Mouse (Mus musculus): ENCODE data around the gene Kdf1. TPM values are rescaled to one million over a fixed set of nuclear protein-coding genes. Genes with fewer than 3 reads are reported as not detected.

Kdf1 gene
- polyA plus RNA-seq, 1 experiment, result 0.01 TPM

DNA sequence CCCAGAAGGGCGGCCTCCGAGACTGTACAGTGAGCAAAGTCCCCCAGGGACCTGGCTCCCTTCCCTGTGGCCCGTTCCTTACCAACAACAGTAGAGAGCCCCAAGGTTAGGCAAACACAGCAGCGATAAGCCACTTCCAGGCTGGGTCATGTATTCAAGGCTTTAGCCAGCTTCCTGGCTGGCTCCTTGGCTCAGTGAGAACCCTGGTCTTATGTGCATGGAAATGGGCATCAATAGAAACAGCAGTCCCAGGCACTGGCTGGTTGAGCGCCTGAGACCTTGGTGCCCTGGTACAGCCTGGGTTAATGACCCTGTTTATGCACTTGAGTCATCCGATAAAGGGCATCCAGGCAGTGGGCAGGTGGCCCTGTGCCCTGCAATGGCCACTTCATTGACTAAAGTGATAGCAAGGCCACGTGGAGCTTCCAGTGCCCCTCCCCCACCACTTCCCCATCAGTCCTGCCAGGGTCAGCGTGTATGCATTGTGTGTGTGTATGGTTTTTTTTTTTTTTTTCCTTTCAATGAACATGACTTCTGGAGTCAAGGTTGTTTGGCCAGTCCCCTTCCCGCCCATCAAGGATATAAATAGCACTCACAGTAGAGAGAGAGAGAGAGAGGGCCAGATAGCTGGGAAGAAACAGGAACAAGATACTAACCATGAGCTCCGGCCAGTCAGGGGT lies 34.1 kb downstream of the Kdf1 start, which contains the start of gene Nr0b2:
TSS of gene Nr0b2 (plus strand) at position 609 of the 680 bp plus-strand sequence.
- no peak within 1 kb of the TSS for H3ac ChIP-seq (ENCODE audit: control insufficient read depth, insufficient read length)
- TF ChIP-seq POLR2A (IDR thresholded peaks at IDR 0.05; ENCODE audit: insufficient read length, low read depth) (no peak), POLR2AphosphoS2 (IDR thresholded peaks at IDR 0.05; ENCODE audit: insufficient read length, low read depth) (no peak), MYOG (IDR thresholded peaks at IDR 0.05; ENCODE audit: control insufficient read depth in 1 of 3, insufficient read depth in 1 of 3, insufficient read length in 2 of 3, low read depth in 2 of 3) (no peak), TCF12 (IDR thresholded peaks at IDR 0.05; ENCODE audit: insufficient read depth, poor library complexity, severe bottlenecking) (no peak), USF1 (IDR thresholded peaks at IDR 0.05; ENCODE audit: low read depth) (no peak), MYOD1 (IDR thresholded peaks at IDR 0.05; ENCODE audit: control insufficient read depth in 1 of 3, insufficient read length in 2 of 3, low read depth in 2 of 3) (no peak), E2F4 (IDR thresholded peaks at IDR 0.05; ENCODE audit: insufficient read depth) (no peak), CEBPB (IDR thresholded peaks at IDR 0.05; ENCODE audit: insufficient read depth, poor library complexity, severe bottlenecking) (no peak), REST (IDR thresholded peaks at IDR 0.05; ENCODE audit: insufficient read depth, insufficient read length) (no peak), SRF (IDR thresholded peaks at IDR 0.05; ENCODE audit: control insufficient read depth, insufficient read length, low read depth) (no peak), TCF3 (IDR thresholded peaks at IDR 0.05; ENCODE audit: insufficient read length, low read depth) (no peak), MAX (IDR thresholded peaks at IDR 0.05; ENCODE audit: low read depth) (no peak)
- no peak within 1 kb of the TSS for H3K4me3 ChIP-seq
- H3K27me3 ChIP-seq (ENCODE audit: control insufficient read depth, insufficient read depth, insufficient read length), result peaks cover 39% of the 10 kb centered on the region
- no peak within 1 kb of the TSS for H3K4me2 ChIP-seq (ENCODE audit: low read depth)
- no peaks in the 10 kb centered on the region for H3K79me2 ChIP-seq (ENCODE audit: control insufficient read depth, insufficient read depth)
- H3K36me3 ChIP-seq (ENCODE audit: control insufficient read depth, insufficient read depth), result no peaks in the 10 kb centered on the region

DNA sequence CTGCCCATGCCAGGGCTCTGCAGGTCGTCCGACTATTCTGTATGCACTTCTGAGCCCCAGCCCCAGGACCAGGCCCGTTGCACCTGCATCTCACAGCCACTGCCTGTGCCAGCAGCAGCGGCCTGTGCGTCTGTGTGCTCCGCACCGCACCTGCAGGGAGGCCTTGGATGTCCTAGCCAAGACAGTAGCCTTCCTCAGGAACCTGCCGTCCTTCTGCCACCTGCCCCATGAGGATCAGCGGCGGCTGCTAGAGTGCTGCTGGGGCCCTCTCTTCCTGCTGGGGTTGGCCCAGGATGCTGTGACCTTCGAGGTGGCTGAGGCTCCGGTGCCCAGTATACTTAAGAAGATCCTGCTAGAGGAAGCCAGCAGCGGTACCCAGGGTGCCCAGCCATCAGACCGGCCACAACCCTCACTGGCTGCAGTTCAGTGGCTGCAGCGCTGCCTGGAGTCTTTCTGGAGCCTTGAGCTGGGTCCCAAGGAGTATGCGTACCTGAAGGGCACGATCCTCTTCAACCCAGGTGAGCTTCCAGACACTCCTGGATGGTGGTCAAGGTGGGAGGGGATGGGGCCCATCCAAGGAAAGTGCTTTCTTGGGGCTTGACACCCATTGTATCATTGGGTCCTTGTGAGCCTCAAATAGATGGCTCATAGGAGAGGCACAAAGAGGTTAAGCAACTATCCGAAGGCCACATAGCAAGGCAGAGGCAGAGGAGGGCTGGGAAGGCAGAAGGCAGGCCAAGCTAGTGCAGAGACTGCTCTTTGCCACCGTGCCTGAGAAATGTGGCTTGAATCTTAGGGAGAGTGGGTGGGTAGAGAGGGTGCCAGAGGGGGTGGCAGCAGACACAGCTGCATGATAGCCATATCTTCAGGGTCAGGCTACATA lies 34.9 kb downstream of the Kdf1 start:
- Histone ChIP-seq H3K79me2 (ENCODE audit: control insufficient read depth, insufficient read depth) (no peaks in the 10 kb centered on the region), H3K27me3 (ENCODE audit: control insufficient read depth, insufficient read depth, insufficient read length) (peaks cover 39% of the 10 kb centered on the region), H3K4me2 (ENCODE audit: low read depth) (no peak overlapping the region), H3K36me3 (ENCODE audit: control insufficient read depth, insufficient read depth) (no peaks in the 10 kb centered on the region), H3ac (ENCODE audit: control insufficient read depth, insufficient read length) (no peak overlapping the region), H3K4me3 (no peak overlapping the region)
- TF ChIP-seq MYOG (IDR thresholded peaks at IDR 0.05; ENCODE audit: control insufficient read depth in 1 of 3, insufficient read depth in 1 of 3, insufficient read length in 2 of 3, low read depth in 2 of 3) (no peak), POLR2AphosphoS2 (IDR thresholded peaks at IDR 0.05; ENCODE audit: insufficient read length, low read depth) (no peak), USF1 (IDR thresholded peaks at IDR 0.05; ENCODE audit: low read depth) (no peak), POLR2A (IDR thresholded peaks at IDR 0.05; ENCODE audit: insufficient read length, low read depth) (no peak), CEBPB (IDR thresholded peaks at IDR 0.05; ENCODE audit: insufficient read depth, poor library complexity, severe bottlenecking) (no peak), MAX (IDR thresholded peaks at IDR 0.05; ENCODE audit: low read depth) (no peak), MYOD1 (IDR thresholded peaks at IDR 0.05; ENCODE audit: control insufficient read depth in 1 of 3, insufficient read length in 2 of 3, low read depth in 2 of 3) (no peak), TCF12 (IDR thresholded peaks at IDR 0.05; ENCODE audit: insufficient read depth, poor library complexity, severe bottlenecking) (no peak), REST (IDR thresholded peaks at IDR 0.05; ENCODE audit: insufficient read depth, insufficient read length) (no peak), TCF3 (IDR thresholded peaks at IDR 0.05; ENCODE audit: insufficient read length, low read depth) (no peak), E2F4 (IDR thresholded peaks at IDR 0.05; ENCODE audit: insufficient read depth) (no peak), SRF (IDR thresholded peaks at IDR 0.05; ENCODE audit: control insufficient read depth, insufficient read length, low read depth) (no peak)

DNA sequence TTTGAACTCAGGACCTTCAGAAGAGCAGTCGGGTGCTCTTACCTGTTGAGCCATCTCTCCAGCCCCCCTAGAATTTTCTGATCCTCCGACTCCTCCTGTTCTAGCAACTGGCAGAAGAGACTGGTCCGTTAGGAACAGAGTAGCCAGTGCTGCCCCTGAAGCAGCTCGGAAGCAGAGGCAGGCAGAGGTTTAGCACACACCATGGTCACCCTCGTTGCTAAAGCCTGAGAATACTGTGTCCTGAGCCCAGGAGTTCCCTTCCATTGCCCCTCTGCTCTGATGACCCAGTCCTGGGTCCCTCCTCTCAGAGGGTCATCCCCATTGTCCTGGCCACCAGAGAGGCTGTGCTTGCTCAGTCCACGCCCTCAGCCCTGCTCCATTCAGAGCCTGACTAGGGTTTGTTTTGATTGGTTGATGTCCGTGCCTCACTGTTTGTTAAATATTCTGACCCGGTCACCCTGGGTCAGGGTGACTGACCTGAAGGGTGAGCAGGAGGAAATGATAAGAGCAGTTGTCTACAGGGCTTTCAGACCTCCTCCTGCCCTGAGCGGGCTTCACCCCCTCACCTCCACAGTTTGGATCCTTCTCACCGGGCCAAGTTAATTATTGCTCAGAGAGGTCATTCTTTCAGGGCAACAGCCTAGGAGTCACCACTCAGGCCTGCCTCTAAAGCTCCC lies 38.4 kb downstream of the Kdf1 start:
- TF ChIP-seq E2F4 (IDR thresholded peaks at IDR 0.05; ENCODE audit: insufficient read depth) (no peak), USF1 (IDR thresholded peaks at IDR 0.05; ENCODE audit: low read depth) (no peak), REST (IDR thresholded peaks at IDR 0.05; ENCODE audit: insufficient read depth, insufficient read length) (no peak), TCF12 (IDR thresholded peaks at IDR 0.05; ENCODE audit: insufficient read depth, poor library complexity, severe bottlenecking) (no peak), MYOG (IDR thresholded peaks at IDR 0.05; ENCODE audit: control insufficient read depth in 1 of 3, insufficient read depth in 1 of 3, insufficient read length in 2 of 3, low read depth in 2 of 3) (no peak), CEBPB (IDR thresholded peaks at IDR 0.05; ENCODE audit: insufficient read depth, poor library complexity, severe bottlenecking) (no peak), SRF (IDR thresholded peaks at IDR 0.05; ENCODE audit: control insufficient read depth, insufficient read length, low read depth) (no peak), POLR2AphosphoS2 (IDR thresholded peaks at IDR 0.05; ENCODE audit: insufficient read length, low read depth) (no peak), TCF3 (IDR thresholded peaks at IDR 0.05; ENCODE audit: insufficient read length, low read depth) (no peak), POLR2A (IDR thresholded peaks at IDR 0.05; ENCODE audit: insufficient read length, low read depth) (no peak), MAX (IDR thresholded peaks at IDR 0.05; ENCODE audit: low read depth) (no peak), MYOD1 (IDR thresholded peaks at IDR 0.05; ENCODE audit: control insufficient read depth in 1 of 3, insufficient read length in 2 of 3, low read depth in 2 of 3) (no peak)
- Histone ChIP-seq H3K4me3 (no peak overlapping the region), H3ac (ENCODE audit: control insufficient read depth, insufficient read length) (no peak overlapping the region), H3K79me2 (ENCODE audit: control insufficient read depth, insufficient read depth) (no peaks in the 10 kb centered on the region), H3K27me3 (ENCODE audit: control insufficient read depth, insufficient read depth, insufficient read length) (peaks cover 39% of the 10 kb centered on the region), H3K4me2 (ENCODE audit: low read depth) (no peak overlapping the region), H3K36me3 (ENCODE audit: control insufficient read depth, insufficient read depth) (no peaks in the 10 kb centered on the region)

DNA sequence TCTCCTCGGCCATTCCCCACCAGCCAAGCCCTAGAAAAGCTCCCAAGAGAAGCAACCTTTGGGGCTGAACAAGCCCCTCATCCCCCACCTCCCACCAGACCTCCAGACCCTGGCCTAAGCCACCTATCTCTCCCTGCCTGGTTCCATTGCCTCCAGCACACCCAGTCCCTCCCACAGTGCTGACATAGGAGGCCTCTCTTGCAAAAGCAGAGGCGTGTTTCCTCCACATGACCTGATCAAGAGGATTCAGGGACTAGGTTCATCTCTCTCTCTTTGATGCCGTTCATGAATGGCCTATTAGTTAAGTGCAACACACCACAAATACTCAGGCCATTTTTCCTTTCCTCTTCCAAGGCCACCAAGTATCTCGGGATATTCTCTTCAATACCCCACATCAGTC lies 41.1 kb downstream of the Kdf1 start:
- Histone ChIP-seq H3K4me3 (no peak overlapping the region), H3K36me3 (ENCODE audit: control insufficient read depth, insufficient read depth) (no peaks in the 10 kb centered on the region), H3ac (ENCODE audit: control insufficient read depth, insufficient read length) (no peak overlapping the region), H3K79me2 (ENCODE audit: control insufficient read depth, insufficient read depth) (no peaks in the 10 kb centered on the region), H3K27me3 (ENCODE audit: control insufficient read depth, insufficient read depth, insufficient read length) (peaks cover 17% of the 10 kb centered on the region), H3K4me2 (ENCODE audit: low read depth) (no peak overlapping the region)
- TF ChIP-seq MYOG (IDR thresholded peaks at IDR 0.05; ENCODE audit: control insufficient read depth in 1 of 3, insufficient read depth in 1 of 3, insufficient read length in 2 of 3, low read depth in 2 of 3) (no peak), TCF3 (IDR thresholded peaks at IDR 0.05; ENCODE audit: insufficient read length, low read depth) (no peak), E2F4 (IDR thresholded peaks at IDR 0.05; ENCODE audit: insufficient read depth) (no peak), USF1 (IDR thresholded peaks at IDR 0.05; ENCODE audit: low read depth) (no peak), SRF (IDR thresholded peaks at IDR 0.05; ENCODE audit: control insufficient read depth, insufficient read length, low read depth) (no peak), POLR2A (IDR thresholded peaks at IDR 0.05; ENCODE audit: insufficient read length, low read depth) (no peak), POLR2AphosphoS2 (IDR thresholded peaks at IDR 0.05; ENCODE audit: insufficient read length, low read depth) (no peak), MYOD1 (IDR thresholded peaks at IDR 0.05; ENCODE audit: control insufficient read depth in 1 of 3, insufficient read length in 2 of 3, low read depth in 2 of 3) (no peak), TCF12 (IDR thresholded peaks at IDR 0.05; ENCODE audit: insufficient read depth, poor library complexity, severe bottlenecking) (no peak), CEBPB (IDR thresholded peaks at IDR 0.05; ENCODE audit: insufficient read depth, poor library complexity, severe bottlenecking) (no peak), MAX (IDR thresholded peaks at IDR 0.05; ENCODE audit: low read depth) (no peak), REST (IDR thresholded peaks at IDR 0.05; ENCODE audit: insufficient read depth, insufficient read length) (no peak)
